ENCODE assay signal across 25 mouse cellular contexts in the genomic region with DNA sequence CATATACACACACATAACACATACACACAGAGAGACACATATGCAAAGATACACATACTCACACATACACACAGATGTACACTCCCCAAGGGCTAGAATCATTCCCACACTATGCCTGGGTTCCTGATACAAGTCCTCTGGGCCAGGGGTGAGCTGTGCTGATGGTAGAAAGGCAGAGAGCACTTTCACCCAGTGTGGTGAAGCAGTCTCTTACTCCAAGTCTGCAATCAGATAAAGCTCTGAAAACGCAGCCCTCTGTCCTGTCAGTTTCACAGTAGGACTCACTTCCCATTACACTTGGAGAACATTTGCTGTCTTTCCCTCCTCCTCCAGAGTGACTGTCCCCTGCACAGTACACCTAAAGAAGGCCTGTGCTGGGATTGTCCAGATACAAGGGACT. TPM values are rescaled to one million over a fixed set of nuclear protein-coding genes. Genes with fewer than 3 reads are reported as not detected.
DNase-seq lines count a peak whose midpoint lies in the region; ATAC-seq and TF ChIP-seq lines count a peak whose summit lies in the region.
"Had no signal": no experiment of that assay in that cellular context is flagged by ENCODE, and none has a peak within 500 bp of the region (broad histone marks: within the 10 kb centered on the region; RNA-seq: fewer than 3 reads in every experiment).

No protein-coding gene starts in this region.

- no peaks in the 10 kb centered on the region for H3K79me2 ChIP-seq in MEL (ENCODE audit: control insufficient read depth, insufficient read depth, low read length, poor library complexity)

- H3K9ac ChIP-seq in embryonic facial prominence, embryonic 13.5 days, result 0 out of 2 replicates have a peak overlapping the region, but pooled peaks have one; percentile 16
- no peak overlapping the region for H3K9ac ChIP-seq in MEL (ENCODE audit: control insufficient read depth, low read depth, low read length, poor library complexity, severe bottlenecking)

- no peak overlapping the region for H3K4me2 ChIP-seq in embryonic facial prominence, embryonic 13.5 days

- TF ChIP-seq CTCF in MEL (IDR thresholded peaks at IDR 0.05 in 2 of 3, conservative IDR thresholded peaks at IDR 0.05 in 1 of 3; ENCODE audit: control insufficient read depth in 1 of 3, insufficient read depth in 1 of 3, low read depth in 2 of 3, low read length in 3 of 3, poor library complexity in 1 of 3, severe bottlenecking in 1 of 3), result no peak

- intact Hi-C loops in left cerebral cortex, postnatal 36 days (cut with DNase I), result no loop called here

- no peak for TF ChIP-seq POLR2A in MEL (IDR thresholded peaks at IDR 0.05; ENCODE audit: control insufficient read depth in 1 of 2, insufficient read depth in 1 of 2, low read depth in 1 of 2, low read length in 2 of 2, poor library complexity in 1 of 2)

- TF ChIP-seq RAD21 in MEL (IDR thresholded peaks at IDR 0.05; ENCODE audit: low read depth, low read length), result no peak

- DNase-seq in embryonic facial prominence, embryonic 10.5 days (ENCODE audit: low spot score), result no peak
- DNase-seq in MEL (ENCODE audit: low read depth, low spot score) (peak; percentile 45), adipocyte (ENCODE audit: low spot score) (peak; percentile 84)
- no peak for DNase-seq in left cerebral cortex, postnatal 36 days (ENCODE audit: low spot score in 2 of 2)
- no peak for DNase-seq in embryo, embryonic 9.5 days (ENCODE audit: extremely low spot score)
- DNase-seq in lung, postnatal 14 days, result no peak
- DNase-seq: adrenal gland, adult 2 months; adrenal gland, adult 8-10 months; adrenal gland, postnatal 10 days; adrenal gland, postnatal 14 days; adrenal gland, postnatal 25 days; adrenal gland, postnatal 36 days; B cell, adult 2 months; cerebellum, adult 11 months; cerebellum, adult 11-12 months; cerebellum, adult 18-20 months; cerebellum, adult 2 months; cerebellum, adult 8-10 months had no signal

- ATAC-seq in embryonic facial prominence, embryonic 13.5 days (ENCODE audit: insufficient number of reproducible peaks, insufficient read depth, low FRiP score, low TSS enrichment, low read depth), result no peak
- ATAC-seq: activated CD4-positive, CD25-positive, alpha-beta regulatory T cell, adult 4 months; CD4-positive, CD25-positive, alpha-beta regulatory T cell, adult 4 months; Patski had no signal

- H3K4me3 ChIP-seq in embryonic facial prominence, embryonic 13.5 days, result no peak overlapping the region
- H3K4me3 ChIP-seq in embryonic facial prominence, embryonic 10.5 days, result no peak overlapping the region
- H3K4me3 ChIP-seq in MEL (ENCODE audit: control insufficient read depth in 1 of 2, insufficient read depth in 1 of 2, low read depth in 2 of 2, low read length in 2 of 2), result no peak overlapping the region
- H3K4me3 ChIP-seq in brown adipose tissue, adult 24 weeks (ENCODE audit: insufficient read depth, low read depth, low read length), result no peak overlapping the region

- no peaks in the 10 kb centered on the region for H3K36me3 ChIP-seq in embryonic facial prominence, embryonic 13.5 days
- no peaks in the 10 kb centered on the region for H3K36me3 ChIP-seq in embryonic facial prominence, embryonic 10.5 days (replicated peaks)
- H3K36me3 ChIP-seq in MEL (ENCODE audit: control insufficient read depth in 1 of 2, insufficient read depth in 2 of 2, low read length in 2 of 2), result no peaks in the 10 kb centered on the region

- H3K9me3 ChIP-seq in embryonic facial prominence, embryonic 13.5 days, result no peaks in the 10 kb centered on the region
- no peaks in the 10 kb centered on the region for H3K9me3 ChIP-seq in embryonic facial prominence, embryonic 10.5 days
- H3K9me3 ChIP-seq in MEL (replicated peaks; ENCODE audit: insufficient read depth, low read length), result no peaks in the 10 kb centered on the region
- H3K9me3 ChIP-seq: G1E had no signal

- no peak overlapping the region for H3K27ac ChIP-seq in embryonic facial prominence, embryonic 13.5 days
- no peak overlapping the region for H3K27ac ChIP-seq in embryonic facial prominence, embryonic 10.5 days (replicated peaks)
- no peak overlapping the region for H3K27ac ChIP-seq in MEL (ENCODE audit: control insufficient read depth, low read depth, low read length)
- H3K27ac ChIP-seq in brown adipose tissue, adult 24 weeks (replicated peaks; ENCODE audit: low read depth, low read length), result 0 out of 2 replicates have a peak overlapping the region, but pooled peaks have one; percentile 43

- 69% methylated on average over 1 of the region's 1 CpGs for WGBS in embryonic facial prominence, embryonic 13.5 days
- WGBS in embryonic facial prominence, embryonic 10.5 days, result 78% methylated on average over 1 of the region's 1 CpGs

- no peaks in the 10 kb centered on the region for H3K4me1 ChIP-seq in embryonic facial prominence, embryonic 13.5 days
- peaks cover 6% of the 10 kb centered on the region for H3K4me1 ChIP-seq in embryonic facial prominence, embryonic 10.5 days
- peaks cover 0 to 9% of the 10 kb centered on the region in 2 experiments; a peak in 2 of 4 replicates for H3K4me1 ChIP-seq in MEL (ENCODE audit: control insufficient read depth in 1 of 2, insufficient read depth in 2 of 2, low read length in 2 of 2)
- H3K4me1 ChIP-seq in brown adipose tissue, adult 24 weeks (ENCODE audit: control insufficient read depth, insufficient read depth, insufficient read length, low read length), result no peaks in the 10 kb centered on the region; the same call in 1 of the 2 replicates

- no peak for TF ChIP-seq EP300 in MEL (IDR thresholded peaks at IDR 0.05; ENCODE audit: low read depth in 1 of 2, low read length in 2 of 2)

- no peaks in the 10 kb centered on the region for H3K27me3 ChIP-seq in embryonic facial prominence, embryonic 13.5 days
- H3K27me3 ChIP-seq in embryonic facial prominence, embryonic 10.5 days (replicated peaks; ENCODE audit: low read depth, poor library complexity, severe bottlenecking), result no peaks in the 10 kb centered on the region
- H3K27me3 ChIP-seq in MEL (ENCODE audit: control insufficient read depth in 1 of 2, insufficient read depth in 2 of 2, low read length in 2 of 2), result no peaks in the 10 kb centered on the region
- H3K27me3 ChIP-seq: CH12.LX, Patski had no signal

TF ChIP-seq in MEL, 35 proteins besides CTCF, POLR2A, EP300 and RAD21:
- TF ChIP-seq GATA1 (IDR thresholded peaks at IDR 0.05; ENCODE audit: low read depth, low read length) (peak; percentile 67), POLR2AphosphoS2 (IDR thresholded peaks at IDR 0.05; ENCODE audit: low read length) (no peak)

RNA-seq across cellular contexts. Expression of a gene that starts 20.6 kb away (rescaled TPM):
- 4.6 and 4.9 TPM in 2 replicates for polyA plus RNA-seq in embryonic facial prominence, embryonic 13.5 days (2015; fragmentation: Nextera tagmentation; extraction: Ambion mirVana)
- polyA plus RNA-seq in embryonic facial prominence, embryonic 10.5 days (2016; fragmentation: Nextera tagmentation; extraction: Ambion mirVana), result 4.7 and 5.3 TPM in 2 replicates
- 1.8 and 2.8 TPM in 2 replicates for total RNA-seq in MEL (2012; rRNA removed)
- 1 to 10 TPM in 1 of 2 experiments, not detected in 1; 4.2 TPM for polyA plus RNA-seq in MEL (2012; ENCODE audit: insufficient read depth in 1 of 2, insufficient read length in 2 of 2, low read depth in 1 of 2, low replicate concordance in 2 of 2, missing spikeins in 1 of 2)
- not detected in 2 replicates for polyA plus RNA-seq in brown adipose tissue, adult 24 weeks (2012; ENCODE audit: insufficient read depth, insufficient read length, missing spikeins)
- total RNA-seq in left cerebral cortex, postnatal 36 days (2021), result 1 to 10 TPM; 3.1 TPM
- polyA plus RNA-seq: activated CD4-positive, CD25-positive, alpha-beta regulatory T cell, adult 4 months; CD4-positive, CD25-positive, alpha-beta regulatory T cell, adult 4 months had no signal

RNA-seq across cellular contexts. Expression of a gene that starts 57.5 kb away (rescaled TPM):
- polyA plus RNA-seq in embryonic facial prominence, embryonic 13.5 days (2015; fragmentation: Nextera tagmentation; extraction: Ambion mirVana), result 39.9 and 41.1 TPM in 2 replicates
- polyA plus RNA-seq in embryonic facial prominence, embryonic 10.5 days (2016; fragmentation: Nextera tagmentation; extraction: Ambion mirVana), result 22.0 and 22.2 TPM in 2 replicates
- total RNA-seq in MEL (2012; rRNA removed), result 7.9 and 8.7 TPM in 2 replicates
- polyA plus RNA-seq in MEL (2012; ENCODE audit: insufficient read depth in 1 of 2, insufficient read length in 2 of 2, low read depth in 1 of 2, low replicate concordance in 2 of 2, missing spikeins in 1 of 2), result 1 to 10 TPM in 1 of 2 experiments, not detected in 1; 8.6 TPM
- 140 and 204 TPM in 2 replicates for polyA plus RNA-seq in brown adipose tissue, adult 24 weeks (2012; ENCODE audit: insufficient read depth, insufficient read length, missing spikeins)
- 100 to 1,000 TPM; 207 to 216 TPM for total RNA-seq in left cerebral cortex, postnatal 36 days (2021)

Comparison
In these comparisons a context has a peak if more than half of its experiments do, and no peak if none do; other contexts are left out.
1. DNase-seq: peak in MEL (single experiment) and adipocyte (single experiment); none in embryonic facial prominence, embryonic 10.5 days (single experiment), left cerebral cortex, postnatal 36 days (0 of 2), embryo, embryonic 9.5 days (single experiment) and lung, postnatal 14 days (single experiment).